Mouse (Mus musculus): ENCODE measurements at regions not wholly inside any gene's neighbourhood (a gene's known extent, or its start where the extent isn't known, plus 50 kb on each side); places are given as distances from the start of the nearest gene placed in this dataset.

DNA sequence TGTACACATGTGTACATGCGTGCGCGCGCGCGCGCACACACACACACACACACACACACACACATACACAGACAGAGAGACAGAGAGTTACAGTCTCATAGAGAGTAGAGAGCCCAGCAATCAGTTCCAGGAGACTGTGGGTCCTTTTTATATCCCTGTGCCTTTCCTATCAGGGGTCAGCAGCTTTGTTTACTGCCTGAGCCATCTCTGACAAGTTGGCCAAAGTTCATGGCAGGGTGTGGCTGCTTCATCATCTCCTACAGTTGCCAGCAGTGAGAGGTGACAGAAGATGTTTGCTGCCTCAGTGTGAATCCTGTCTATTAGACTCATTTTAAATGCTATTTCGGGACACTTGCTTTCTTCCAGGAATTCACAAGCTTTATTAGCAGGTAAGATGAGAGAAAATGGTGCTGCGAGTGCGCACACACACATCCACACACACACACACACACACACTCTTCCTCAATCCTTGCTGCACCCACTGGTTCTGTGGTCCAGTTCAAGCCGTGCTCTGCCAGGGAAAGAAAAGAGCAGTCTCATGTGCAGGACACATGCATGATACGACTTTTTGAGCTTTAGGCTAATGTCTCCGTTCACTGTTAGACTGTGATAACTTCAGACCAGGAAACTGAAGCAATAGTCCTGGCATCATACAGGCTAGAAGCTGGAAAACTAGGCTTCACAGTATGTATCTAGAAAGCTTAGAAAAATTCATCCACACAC lies 234.9 kb upstream of the Map3k1 start:
- TF ChIP-seq POLR2A (IDR thresholded peaks at IDR 0.05; ENCODE audit: low read depth, low read length), result no peak
- no peak for TF ChIP-seq CTCF (IDR thresholded peaks at IDR 0.05; ENCODE audit: borderline replicate concordance, insufficient read depth, low read length)
- Histone ChIP-seq H3K4me3 (ENCODE audit: insufficient read depth, low read length) (no peak overlapping the region), H3K27ac (ENCODE audit: insufficient read depth, low read length) (no peak overlapping the region), H3K4me1 (ENCODE audit: control insufficient read depth, insufficient read depth, low read length) (no peaks in the 10 kb centered on the region)

DNA sequence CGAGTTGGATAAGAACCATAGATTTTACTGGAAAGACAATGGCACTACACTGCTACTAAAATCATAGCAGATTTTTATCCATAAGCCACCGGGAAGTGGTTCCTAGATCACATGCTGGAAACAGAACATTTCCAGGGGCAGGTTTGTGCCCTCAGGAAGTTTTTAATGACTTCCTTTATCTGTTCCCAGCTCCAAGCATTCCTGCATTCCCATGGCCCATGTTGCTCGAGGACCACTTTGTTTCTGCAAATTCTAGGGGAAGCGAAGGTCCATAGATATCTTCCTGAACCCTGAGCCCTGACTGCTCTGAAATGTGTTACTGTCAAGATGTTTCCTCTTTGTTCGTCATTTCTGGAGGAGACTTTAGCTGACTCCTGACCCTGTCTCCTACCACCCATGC lies 235.6 kb upstream of the Map3k1 start:
- H3K27ac ChIP-seq (ENCODE audit: insufficient read depth, low read length), result no peak overlapping the region
- no peaks in the 10 kb centered on the region for H3K4me1 ChIP-seq (ENCODE audit: control insufficient read depth, insufficient read depth, low read length)
- TF ChIP-seq CTCF (IDR thresholded peaks at IDR 0.05; ENCODE audit: borderline replicate concordance, insufficient read depth, low read length) (no peak), POLR2A (IDR thresholded peaks at IDR 0.05; ENCODE audit: low read depth, low read length) (no peak)
- H3K4me3 ChIP-seq (ENCODE audit: insufficient read depth, low read length), result no peak overlapping the region

DNA sequence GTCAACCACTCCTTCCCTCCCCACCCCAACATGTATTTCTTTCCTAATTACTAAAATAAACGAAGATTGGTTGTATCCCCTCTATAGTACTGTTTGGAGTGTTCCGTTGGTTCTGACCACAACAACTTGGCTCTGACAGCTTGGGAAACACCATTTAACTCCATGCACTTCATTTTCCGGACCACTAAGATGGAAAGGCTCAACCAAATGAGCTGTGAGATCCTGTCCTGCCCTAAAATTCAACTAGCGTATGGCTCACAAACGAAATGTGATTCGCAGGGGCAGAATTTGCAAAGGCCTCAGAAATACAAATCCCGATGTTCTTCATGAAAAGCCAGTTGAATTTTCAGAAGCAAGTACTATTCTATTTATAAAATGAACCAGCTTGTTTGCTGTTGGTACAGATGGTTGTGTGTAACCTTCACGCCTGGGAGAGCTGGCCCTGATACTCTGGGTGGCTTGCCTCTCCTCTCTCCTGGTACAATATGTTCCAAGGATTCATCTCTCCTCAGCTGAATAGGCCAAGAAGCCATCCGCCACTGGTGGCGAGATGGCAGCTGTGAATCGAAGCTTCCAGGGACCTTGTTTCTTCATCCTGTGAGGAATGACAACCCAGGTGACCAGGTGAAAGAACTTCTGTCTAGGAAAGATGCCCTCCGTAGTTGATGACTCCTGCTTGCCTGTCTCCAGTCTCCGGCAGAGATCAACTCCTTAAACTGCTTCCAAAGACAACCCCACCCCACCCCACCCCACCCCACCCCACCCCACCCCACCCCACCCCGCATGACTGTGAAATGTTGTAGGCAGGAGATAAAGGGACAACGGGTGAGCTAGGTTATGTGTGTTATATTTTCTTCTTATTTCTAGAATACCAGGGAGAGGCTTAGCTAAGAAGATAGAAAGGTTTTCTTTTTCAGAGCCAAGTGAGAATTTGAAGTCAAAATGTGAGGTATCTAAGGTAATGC lies 237.7 kb upstream of the Map3k1 start:
- no peak overlapping the region for H3K27ac ChIP-seq (ENCODE audit: insufficient read depth, low read length)
- H3K4me3 ChIP-seq (ENCODE audit: insufficient read depth, low read length), result no peak overlapping the region
- H3K4me1 ChIP-seq (ENCODE audit: control insufficient read depth, insufficient read depth, low read length), result no peaks in the 10 kb centered on the region
- no peak for TF ChIP-seq POLR2A (IDR thresholded peaks at IDR 0.05; ENCODE audit: low read depth, low read length)
- no peak for TF ChIP-seq CTCF (IDR thresholded peaks at IDR 0.05; ENCODE audit: borderline replicate concordance, insufficient read depth, low read length)

DNA sequence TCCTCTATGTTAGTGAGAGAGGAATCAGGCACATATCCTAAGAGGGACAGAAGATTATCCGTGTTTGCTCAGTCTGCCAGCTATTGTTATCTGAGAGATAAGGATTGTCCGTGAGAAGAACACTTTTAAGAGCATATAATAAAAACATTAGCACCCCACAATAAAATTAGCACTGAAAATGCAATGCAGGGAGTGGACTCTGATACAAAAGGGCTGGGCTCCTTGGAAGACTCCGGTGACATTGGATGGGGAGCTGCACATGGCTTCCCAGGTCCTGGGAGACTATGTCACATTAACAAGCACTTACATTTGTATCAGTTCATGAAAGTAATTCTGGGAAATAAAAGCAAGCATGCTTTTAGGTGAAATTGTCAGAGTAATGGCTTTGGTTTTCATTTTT lies 238.6 kb upstream of the Map3k1 start:
- no peak overlapping the region for H3K4me3 ChIP-seq (ENCODE audit: insufficient read depth, low read length)
- H3K4me1 ChIP-seq (ENCODE audit: control insufficient read depth, insufficient read depth, low read length), result no peaks in the 10 kb centered on the region
- TF ChIP-seq CTCF (IDR thresholded peaks at IDR 0.05; ENCODE audit: borderline replicate concordance, insufficient read depth, low read length) (no peak), POLR2A (IDR thresholded peaks at IDR 0.05; ENCODE audit: low read depth, low read length) (no peak)
- H3K27ac ChIP-seq (ENCODE audit: insufficient read depth, low read length), result no peak overlapping the region

DNA sequence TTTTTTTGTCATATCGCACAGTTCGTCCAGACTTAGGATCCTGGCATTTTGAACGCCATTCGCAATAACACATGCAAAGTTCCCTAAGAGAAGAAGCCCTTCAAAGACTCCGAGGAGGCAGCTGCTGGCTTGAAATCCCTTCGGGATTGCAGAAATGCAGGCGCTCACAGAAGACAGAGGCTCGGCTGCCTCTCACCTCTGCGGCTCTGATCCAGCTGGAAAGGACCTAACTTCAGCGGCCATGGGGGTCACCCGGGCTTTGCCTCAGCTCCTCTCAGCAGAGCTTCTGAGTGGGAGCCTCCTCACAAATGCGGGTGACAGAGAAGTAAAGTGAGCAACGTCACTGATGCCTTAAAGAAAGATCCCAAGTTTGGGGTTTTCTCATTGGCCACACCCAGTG lies 239.1 kb upstream of the Map3k1 start:
- Histone ChIP-seq H3K4me3 (ENCODE audit: insufficient read depth, low read length) (no peak overlapping the region), H3K27ac (ENCODE audit: insufficient read depth, low read length) (no peak overlapping the region), H3K4me1 (ENCODE audit: control insufficient read depth, insufficient read depth, low read length) (no peaks in the 10 kb centered on the region)
- no peak for TF ChIP-seq CTCF (IDR thresholded peaks at IDR 0.05; ENCODE audit: borderline replicate concordance, insufficient read depth, low read length)
- no peak for TF ChIP-seq POLR2A (IDR thresholded peaks at IDR 0.05; ENCODE audit: low read depth, low read length)

DNA sequence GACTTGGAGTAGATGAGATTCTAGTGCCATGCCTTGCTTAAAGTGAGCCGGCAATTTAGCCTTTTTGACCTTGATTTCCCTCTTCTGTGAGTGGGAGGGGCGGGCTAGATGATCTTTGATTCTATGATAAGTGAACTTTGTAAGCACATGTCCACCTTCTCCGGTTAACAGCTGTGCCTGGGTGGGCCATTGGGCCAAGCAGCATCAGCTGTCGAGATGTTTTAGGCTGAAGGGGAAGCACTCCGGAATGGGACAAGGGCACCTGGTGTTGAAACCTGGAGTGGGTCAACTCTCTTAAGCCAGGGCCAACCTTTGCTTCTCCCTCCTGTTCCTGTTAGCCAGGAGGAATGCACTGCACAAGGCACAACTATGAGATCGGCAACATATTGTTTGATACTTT lies 239.5 kb upstream of the Map3k1 start:
- no peaks in the 10 kb centered on the region for H3K4me1 ChIP-seq (ENCODE audit: control insufficient read depth, insufficient read depth, low read length)
- H3K4me3 ChIP-seq (ENCODE audit: insufficient read depth, low read length), result no peak overlapping the region
- H3K27ac ChIP-seq (ENCODE audit: insufficient read depth, low read length), result no peak overlapping the region
- TF ChIP-seq CTCF (IDR thresholded peaks at IDR 0.05; ENCODE audit: borderline replicate concordance, insufficient read depth, low read length), result no peak
- no peak for TF ChIP-seq POLR2A (IDR thresholded peaks at IDR 0.05; ENCODE audit: low read depth, low read length)

DNA sequence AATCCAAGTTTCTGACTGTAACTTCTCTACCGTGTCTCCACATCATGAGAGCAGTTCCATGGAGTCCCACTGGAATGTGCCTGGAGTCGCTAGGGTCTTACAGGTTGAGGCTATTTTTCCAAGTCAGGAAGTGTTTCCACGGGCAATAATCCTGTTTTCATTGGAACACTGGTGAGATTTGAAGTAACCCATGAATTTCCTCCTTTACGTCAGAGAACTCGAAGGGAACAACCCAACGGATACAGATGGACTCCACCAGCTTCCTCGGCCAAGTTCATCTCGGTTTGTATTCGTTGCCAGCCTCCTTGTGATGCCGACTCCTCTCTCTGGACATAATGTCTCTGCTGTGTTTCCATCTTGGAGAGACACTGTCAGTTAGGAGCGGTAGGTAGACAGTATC lies 237.4 kb upstream of the Ankrd55 start:
- Histone ChIP-seq H3K4me1 (ENCODE audit: control insufficient read depth, insufficient read depth, low read length) (no peaks in the 10 kb centered on the region), H3K4me3 (ENCODE audit: insufficient read depth, low read length) (no peak overlapping the region), H3K27ac (ENCODE audit: insufficient read depth, low read length) (no peak overlapping the region)
- TF ChIP-seq CTCF (IDR thresholded peaks at IDR 0.05; ENCODE audit: borderline replicate concordance, insufficient read depth, low read length) (no peak), POLR2A (IDR thresholded peaks at IDR 0.05; ENCODE audit: low read depth, low read length) (no peak)

DNA sequence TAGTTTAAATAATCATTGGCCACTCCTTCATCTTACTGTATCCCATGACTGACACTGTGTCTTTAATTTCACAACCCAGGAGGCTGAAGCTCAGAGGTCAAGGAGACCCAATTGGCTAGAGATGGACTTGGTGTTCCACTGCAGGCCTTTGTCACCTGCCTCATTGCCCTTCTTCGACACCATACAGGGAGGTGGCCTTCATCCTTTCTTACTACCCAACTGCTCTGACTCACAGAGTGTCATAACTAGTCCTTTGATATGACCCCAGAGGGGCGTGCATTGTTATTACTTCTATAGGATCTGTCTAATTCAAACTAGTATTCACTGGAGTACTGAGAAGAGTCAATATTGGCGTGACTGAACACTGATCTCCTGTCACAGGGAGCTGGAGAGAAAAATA lies 236.2 kb upstream of the Ankrd55 start:
- no peaks in the 10 kb centered on the region for H3K4me1 ChIP-seq (ENCODE audit: control insufficient read depth, insufficient read depth, low read length)
- no peak overlapping the region for H3K4me3 ChIP-seq (ENCODE audit: insufficient read depth, low read length)
- TF ChIP-seq CTCF (IDR thresholded peaks at IDR 0.05; ENCODE audit: borderline replicate concordance, insufficient read depth, low read length), result no peak
- TF ChIP-seq POLR2A (IDR thresholded peaks at IDR 0.05; ENCODE audit: low read depth, low read length), result no peak
- H3K27ac ChIP-seq (ENCODE audit: insufficient read depth, low read length), result no peak overlapping the region

DNA sequence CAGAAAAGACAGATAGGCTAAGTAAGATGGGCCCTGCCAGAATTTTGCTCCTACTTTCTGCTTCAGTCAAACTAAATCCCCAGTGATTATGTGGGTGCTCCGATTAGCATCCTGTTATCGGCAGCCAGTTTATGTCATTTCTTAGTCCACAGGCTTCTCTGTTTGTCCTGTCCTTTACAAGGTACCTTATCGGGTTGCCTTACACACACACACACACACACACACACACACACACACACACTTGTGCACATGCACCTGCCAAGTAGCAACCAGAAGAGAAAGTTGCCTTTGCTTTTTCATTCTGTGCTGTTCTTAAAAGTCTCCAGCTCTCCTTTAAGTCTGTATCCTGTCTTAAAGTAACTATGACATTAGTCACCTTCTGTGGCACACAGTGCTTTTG lies 235.8 kb upstream of the Ankrd55 start:
- no peak overlapping the region for H3K4me3 ChIP-seq (ENCODE audit: insufficient read depth, low read length)
- no peak overlapping the region for H3K27ac ChIP-seq (ENCODE audit: insufficient read depth, low read length)
- H3K4me1 ChIP-seq (ENCODE audit: control insufficient read depth, insufficient read depth, low read length), result no peaks in the 10 kb centered on the region
- no peak for TF ChIP-seq CTCF (IDR thresholded peaks at IDR 0.05; ENCODE audit: borderline replicate concordance, insufficient read depth, low read length)
- TF ChIP-seq POLR2A (IDR thresholded peaks at IDR 0.05; ENCODE audit: low read depth, low read length), result no peak

DNA sequence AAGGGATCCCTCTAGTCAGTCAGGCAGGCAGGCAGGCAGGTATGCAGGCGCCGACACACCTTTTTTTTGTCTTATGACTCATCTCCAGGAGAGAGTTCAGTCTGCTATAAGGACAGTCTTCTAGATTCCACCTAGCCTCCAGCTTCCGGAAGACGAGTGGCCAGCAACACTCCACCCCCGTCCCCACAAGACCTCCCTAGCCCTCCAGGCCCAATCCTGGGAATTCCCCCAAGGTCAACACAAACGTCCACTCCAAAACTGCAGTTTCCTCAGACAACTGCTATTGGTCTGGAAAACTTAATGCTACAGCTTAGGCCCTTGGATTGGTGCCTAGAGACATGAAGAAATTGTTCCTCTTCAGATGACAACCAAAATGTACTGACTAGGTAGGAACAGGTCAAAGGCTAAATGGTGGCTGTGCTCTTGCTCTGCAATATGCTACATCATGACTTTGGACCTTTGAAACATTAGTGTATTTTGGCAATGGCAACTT lies 233.3 kb upstream of the Ankrd55 start:
- TF ChIP-seq POLR2A (IDR thresholded peaks at IDR 0.05; ENCODE audit: low read depth, low read length) (no peak), CTCF (IDR thresholded peaks at IDR 0.05; ENCODE audit: borderline replicate concordance, insufficient read depth, low read length) (no peak)
- Histone ChIP-seq H3K27ac (ENCODE audit: insufficient read depth, low read length) (no peak overlapping the region), H3K4me1 (ENCODE audit: control insufficient read depth, insufficient read depth, low read length) (no peaks in the 10 kb centered on the region), H3K4me3 (ENCODE audit: insufficient read depth, low read length) (no peak overlapping the region)

Data from embryonic fibroblast, embryonic 13.5 days (primary cell).